Mouse (Mus musculus) v-Abl transformed pro-B cells (cell line): ENCODE results near the gene Zfp329.
"Not testable (repeated sequence)": the region's sequence is repeated elsewhere in the genome, so short reads cannot be mapped to it uniquely, and the experiment has no call there.

Source experiments
- in situ Hi-C, 2 experiments: fragments of 400-800 bp; cut with MboI; formaldehyde crosslinking; loops; one replicate each; pipeline ENCODE4 v1.15.1; 2025; ENCODE audit not compliant: unreplicated experiment in 2 of 2

The Zfp329 gene

GRCm38 (mm10) chr7:12818521-12819295 is at the start of gene Zfp329:
TSS of gene Zfp329 (minus strand) at chr7:12818858.
- in situ Hi-C loops, result loop anchor here in 1 of 2 experiments (10.0 kb wide), 1 partner anchor 344 kb away; the partner anchor contains the start of gene Zfp606

DNA sequence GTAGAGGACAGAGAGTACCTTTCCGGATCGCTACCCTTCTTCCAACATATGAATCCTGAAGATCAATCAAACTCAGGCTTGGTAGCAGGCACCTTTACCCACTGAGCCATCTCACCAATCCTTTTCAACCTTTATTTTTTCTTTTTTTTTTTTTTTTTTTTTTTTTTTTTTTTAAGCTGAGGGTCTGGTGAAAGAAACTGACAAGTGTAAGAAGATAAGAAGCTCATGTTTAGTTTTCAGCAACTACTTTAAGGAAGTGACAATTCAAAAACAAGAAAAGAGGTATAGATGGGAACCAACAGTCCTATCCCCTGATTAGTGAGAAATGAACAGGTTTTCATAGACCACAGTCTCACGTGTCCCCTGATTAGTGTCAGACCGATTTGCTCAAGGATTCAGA is 17.1 kb upstream of the Zfp329 start:
- in situ Hi-C loops, result loop anchor here (5.0 to 10.0 kb wide), 2 partner anchors 42 to 351 kb away; no protein-coding TSS in a partner anchor

GRCm38 (mm10) chr7:12835193-12835671 is 16.6 kb upstream of the Zfp329 start:
- in situ Hi-C loops, result loop anchor here (5.0 to 10.0 kb wide), 2 partner anchors 42 to 350 kb away; no protein-coding TSS in a partner anchor

GRCm38 (mm10) chr7:12834162-12835120 is 15.8 kb upstream of the Zfp329 start, which contains the start of gene Zfp110:
TSS of gene Zfp110 (plus strand) at chr7:12834761.
- in situ Hi-C loops, result loop anchor here (5.0 to 10.0 kb wide), 2 partner anchors 43 to 350 kb away; no protein-coding TSS in a partner anchor

DNA sequence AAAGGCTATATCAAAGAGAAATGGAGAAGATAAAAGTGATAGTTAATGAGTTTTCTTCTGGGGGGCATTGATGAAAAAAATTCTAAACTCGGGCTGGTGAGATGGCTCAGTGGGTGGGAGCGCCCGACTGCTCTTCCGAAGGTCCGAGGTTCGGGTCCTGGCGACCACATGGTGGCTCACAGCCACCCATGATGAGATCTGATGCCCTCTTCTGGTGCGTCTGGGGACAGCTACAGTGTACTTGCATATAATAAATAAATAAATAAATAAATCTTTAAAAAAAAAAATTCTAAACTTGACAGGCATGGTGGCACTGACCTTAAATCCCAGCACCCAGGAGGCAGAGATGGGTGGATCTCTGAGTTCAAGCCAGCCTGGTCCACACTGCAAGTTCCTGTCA is 3.1 kb downstream of the Zfp329 start:
- in situ Hi-C loops, result loop anchor here in 1 of 2 experiments (10.0 kb wide), 1 partner anchor 341 kb away; the partner anchor contains the start of gene Zfp606

DNA sequence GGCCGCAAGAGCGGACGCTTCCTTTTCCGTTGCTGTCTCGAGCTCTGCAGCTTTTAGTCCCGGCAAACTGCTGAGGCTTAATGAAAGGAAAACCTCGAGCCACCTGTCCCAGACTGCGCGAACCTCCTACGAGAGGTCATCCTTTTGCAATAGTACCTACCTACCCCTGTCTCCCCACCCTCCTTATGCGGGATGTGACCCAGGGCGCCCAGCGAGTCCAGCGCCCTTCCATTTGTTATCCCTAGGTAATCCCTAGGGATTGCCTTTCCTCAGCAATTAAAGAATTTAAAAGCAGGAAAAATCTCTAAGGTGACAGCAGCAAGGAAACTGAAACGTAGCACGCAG is 15.0 kb downstream of the Zfp329 start:
- in situ Hi-C loops, result no loop called here

DNA sequence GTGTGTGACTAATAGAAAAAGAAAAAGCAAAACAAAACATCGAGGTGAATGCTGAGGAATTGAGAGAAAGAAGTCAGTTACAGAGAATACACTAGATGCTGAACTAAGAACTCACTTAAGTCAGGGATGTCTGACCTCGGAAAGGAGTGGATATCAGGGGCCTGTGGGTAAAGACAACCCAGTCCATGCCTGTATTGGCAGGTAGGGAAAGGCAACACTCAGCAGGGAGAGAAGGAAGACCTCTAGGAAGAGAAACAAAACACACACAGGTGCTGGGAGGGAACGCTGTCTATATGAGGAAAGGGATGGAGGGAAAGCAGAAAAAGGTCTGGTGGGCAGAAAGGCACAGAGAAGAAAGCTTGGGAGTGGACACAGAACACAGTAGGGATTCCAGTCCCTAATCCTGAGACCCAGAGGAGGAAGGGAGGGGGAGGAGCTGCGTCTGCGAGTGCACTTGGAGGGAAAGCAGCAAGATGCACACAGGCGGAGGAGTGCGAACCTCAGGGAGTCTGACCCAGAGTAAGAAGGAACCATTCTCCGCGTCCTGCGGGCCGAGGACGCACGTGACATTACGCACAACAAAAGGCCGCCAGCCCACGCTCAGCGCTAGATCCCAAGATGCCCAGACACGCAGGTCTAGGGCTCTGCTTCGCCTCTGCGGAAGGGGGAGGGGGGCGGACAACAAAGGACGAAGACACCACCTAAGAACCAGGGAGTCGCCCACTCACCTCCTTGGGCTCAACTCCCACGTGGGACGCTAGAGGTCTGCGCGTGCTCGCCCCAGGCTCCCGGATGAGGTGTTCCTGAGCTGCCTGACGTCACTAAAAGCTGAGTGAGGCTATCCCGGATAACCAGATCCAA is 15.6 kb downstream of the Zfp329 start, which contains the start of gene Zscan18:
Zscan18 (minus strand) TSS at position 770 of the 861 bp plus-strand sequence.
- in situ Hi-C loops, result no loop called here

DNA sequence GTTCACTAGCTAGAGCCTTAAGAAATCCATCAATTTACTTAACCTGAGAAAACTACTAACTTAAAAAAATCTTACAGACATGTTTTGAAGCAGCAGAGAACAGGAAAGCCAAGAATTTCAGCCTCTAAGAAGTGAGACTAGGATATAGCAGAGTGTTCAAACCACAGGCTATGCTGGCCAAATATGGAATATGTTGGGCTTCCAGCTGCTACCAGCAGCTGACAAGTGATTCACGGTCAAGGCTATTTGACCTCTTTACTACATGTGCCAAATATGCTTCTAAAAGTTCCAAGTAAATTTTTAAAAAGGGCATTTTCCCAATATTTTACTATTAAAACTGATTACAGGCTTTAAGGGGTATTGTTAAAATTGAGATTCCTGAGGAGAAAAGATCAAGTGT is 19.1 kb downstream of the Zfp329 start:
- in situ Hi-C loops, result no loop called here

GRCm38 (mm10) chr7:12797971-12798370 is 20.7 kb downstream of the Zfp329 start:
- in situ Hi-C loops, result no loop called here

DNA sequence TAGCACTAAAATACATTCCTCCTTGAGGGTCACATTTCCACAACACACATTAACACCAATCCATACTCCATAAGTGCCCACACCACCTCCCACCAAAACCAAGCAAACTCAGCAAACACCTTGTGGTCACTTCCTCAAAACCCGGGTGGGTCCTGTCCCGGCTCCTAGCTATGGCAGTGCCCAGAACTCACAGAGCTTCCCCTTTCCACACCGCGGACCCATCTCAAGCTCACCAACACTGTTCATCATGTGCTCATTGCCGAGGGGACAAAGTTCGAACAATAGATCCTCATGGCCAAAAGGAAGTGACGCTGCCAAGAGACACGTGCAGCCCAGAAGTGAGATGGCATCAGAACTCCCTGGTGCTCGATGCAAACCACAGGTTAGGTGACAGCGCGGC is 26.0 kb downstream of the Zfp329 start:
- in situ Hi-C loops, result not testable (repeated sequence)

DNA sequence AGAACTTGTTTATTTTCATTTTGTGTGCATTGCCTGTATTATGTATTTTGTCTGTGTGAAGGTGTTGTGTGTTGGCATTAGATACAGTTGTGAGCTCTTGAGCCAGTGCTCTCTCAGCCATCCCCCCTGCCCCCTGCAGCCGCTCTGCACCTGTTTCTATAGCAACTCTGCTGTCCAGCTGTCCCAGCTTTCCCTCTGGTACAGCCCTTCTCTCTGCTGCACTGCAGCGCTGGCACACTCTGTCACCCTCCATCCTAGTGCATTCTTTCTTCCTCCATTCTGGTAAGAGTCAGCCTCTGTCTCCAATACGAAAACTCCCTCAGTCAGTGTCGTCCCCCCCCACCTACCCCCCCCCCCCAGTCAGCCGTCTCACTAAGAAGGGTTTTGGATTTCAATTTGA is 30.6 kb downstream of the Zfp329 start:
- in situ Hi-C loops, result no loop called here

GRCm38 (mm10) chr7:12787333-12787732 is 31.3 kb downstream of the Zfp329 start:
- in situ Hi-C loops, result no loop called here

GRCm38 (mm10) chr7:12780151-12780830 is 38.4 kb downstream of the Zfp329 start:
- in situ Hi-C loops, result no loop called here

DNA sequence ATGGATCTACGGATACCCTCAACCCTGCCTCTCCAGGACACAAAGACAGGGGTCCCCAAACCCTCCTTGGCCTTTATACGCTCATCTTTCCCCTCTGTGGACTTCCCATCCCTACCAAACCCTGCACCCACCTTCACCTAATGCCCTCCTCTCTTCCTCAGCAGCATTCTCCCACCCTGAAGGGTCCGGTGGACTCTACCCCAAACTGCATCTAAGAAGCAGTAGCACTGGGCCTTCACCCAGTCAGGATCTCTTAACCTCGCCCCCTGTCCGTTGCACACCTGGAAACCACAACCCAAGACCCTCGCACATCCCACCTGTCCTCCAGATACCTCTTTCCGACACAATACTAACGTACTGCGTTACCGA is 38.9 kb downstream of the Zfp329 start:
- in situ Hi-C loops, result no loop called here

- in situ Hi-C loops, result no loop called here
These were observed 39.5 kb downstream of the Zfp329 start for GRCm38 (mm10) chr7:12779141-12779540.

DNA sequence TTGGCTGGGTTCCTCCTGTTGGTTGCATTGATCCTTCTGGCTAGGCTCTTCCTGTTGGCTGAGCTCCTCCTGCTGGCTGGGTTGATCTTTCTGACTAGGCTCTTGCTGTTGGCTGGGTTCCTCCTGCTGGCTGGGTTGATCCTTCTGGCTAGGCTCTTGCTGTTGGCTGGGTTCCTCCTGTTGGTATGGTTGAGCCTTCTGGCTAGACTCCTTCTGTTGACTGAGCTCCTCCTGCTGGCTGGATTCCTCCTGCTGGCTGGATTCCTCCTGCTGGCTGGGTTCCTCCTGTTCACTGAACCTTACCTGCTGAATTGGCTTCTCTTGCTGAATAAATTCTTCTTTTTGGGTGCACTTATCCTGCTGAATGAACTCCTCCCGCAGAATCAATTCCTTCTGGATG is 44.1 kb downstream of the Zfp329 start:
- in situ Hi-C loops, result no loop called here

- in situ Hi-C loops, result no loop called here
These were observed 44.5 kb downstream of the Zfp329 start for GRCm38 (mm10) chr7:12774111-12774510.
